Mouse (Mus musculus): ENCODE data around the gene Hydin. TPM values are rescaled to one million over a fixed set of nuclear protein-coding genes. Genes with fewer than 3 reads are reported as not detected.
"Not testable (repeated sequence)": the region's sequence is repeated elsewhere in the genome, so short reads cannot be mapped to it uniquely, and the experiment has no call there.

Gene Hydin
- polyA plus RNA-seq, 1 experiment from 2014 or later: 0.14 TPM

GRCm38 (mm10) chr8:110333376-110333775 lies 66.6 kb downstream of the Hydin start:
- no peak for DNase-seq (ENCODE audit: low spot score)

GRCm38 (mm10) chr8:110339447-110339846 lies 72.7 kb downstream of the Hydin start:
- DNase-seq (ENCODE audit: low spot score): no peak

GRCm38 (mm10) chr8:110340090-110340703 lies 73.4 kb downstream of the Hydin start:
- no peak for DNase-seq (ENCODE audit: low spot score)

- no peak for DNase-seq (ENCODE audit: low spot score)
Measured at GRCm38 (mm10) chr8:110345697-110346394, 79.1 kb downstream of the Hydin start.

GRCm38 (mm10) chr8:110346915-110347314 lies 80.1 kb downstream of the Hydin start:
- DNase-seq (ENCODE audit: low spot score): no peak

GRCm38 (mm10) chr8:110350725-110351124 lies 83.9 kb downstream of the Hydin start:
- DNase-seq (ENCODE audit: low spot score): no peak

GRCm38 (mm10) chr8:110351909-110352308 lies 85.1 kb downstream of the Hydin start:
- DNase-seq (ENCODE audit: low spot score): no peak

GRCm38 (mm10) chr8:110362975-110363374 lies 96.2 kb downstream of the Hydin start:
- DNase-seq (ENCODE audit: low spot score): no peak

GRCm38 (mm10) chr8:110372836-110373235 lies 106.1 kb downstream of the Hydin start:
- no peak for DNase-seq (ENCODE audit: low spot score)

- DNase-seq (ENCODE audit: low spot score): no peak
Measured at GRCm38 (mm10) chr8:110373695-110374094, 106.9 kb downstream of the Hydin start.

GRCm38 (mm10) chr8:110382751-110383150 lies 116.0 kb downstream of the Hydin start:
- no peak for DNase-seq (ENCODE audit: low spot score)

GRCm38 (mm10) chr8:110384632-110385031 lies 117.9 kb downstream of the Hydin start:
- DNase-seq (ENCODE audit: low spot score): not testable (repeated sequence)

- DNase-seq (ENCODE audit: low spot score): no peak
Measured at GRCm38 (mm10) chr8:110395656-110396055, 128.9 kb downstream of the Hydin start.

GRCm38 (mm10) chr8:110400536-110400935 lies 133.8 kb downstream of the Hydin start:
- no peak for DNase-seq (ENCODE audit: low spot score)

- DNase-seq (ENCODE audit: low spot score): no peak
Measured at GRCm38 (mm10) chr8:110402311-110402710, 135.5 kb downstream of the Hydin start.

GRCm38 (mm10) chr8:110404516-110404915 lies 137.7 kb downstream of the Hydin start:
- no peak for DNase-seq (ENCODE audit: low spot score)

- DNase-seq (ENCODE audit: low spot score): no peak
Measured at GRCm38 (mm10) chr8:110415121-110415520, 148.3 kb downstream of the Hydin start.

- DNase-seq (ENCODE audit: low spot score): no peak
Measured at GRCm38 (mm10) chr8:110416931-110417330, 150.2 kb downstream of the Hydin start.

GRCm38 (mm10) chr8:110417801-110418200 lies 151.0 kb downstream of the Hydin start:
- DNase-seq (ENCODE audit: low spot score): no peak

GRCm38 (mm10) chr8:110419711-110420110 lies 152.9 kb downstream of the Hydin start:
- DNase-seq (ENCODE audit: low spot score): no peak

- DNase-seq (ENCODE audit: low spot score): no peak
Measured at GRCm38 (mm10) chr8:110420221-110420620, 153.4 kb downstream of the Hydin start.

- no peak for DNase-seq (ENCODE audit: low spot score)
Measured at GRCm38 (mm10) chr8:110424146-110424545, 157.4 kb downstream of the Hydin start.

GRCm38 (mm10) chr8:110431340-110431739 lies 164.6 kb downstream of the Hydin start:
- DNase-seq (ENCODE audit: low spot score): no peak
